19 mouse cellular contexts compared by ENCODE assay signal in genomic region chr3:52283521-52283920, GRCm38 (mm10). TPM values are rescaled to one million over a fixed set of nuclear protein-coding genes. Genes with fewer than 3 reads are reported as not detected.
DNase-seq lines count a peak whose midpoint lies in the region; ATAC-seq and TF ChIP-seq lines count a peak whose summit lies in the region.
"Had no signal": no experiment of that assay in that cellular context is flagged by ENCODE, and none has a peak within 500 bp of the region (broad histone marks: within the 10 kb centered on the region; RNA-seq: fewer than 3 reads in every experiment).

No protein-coding gene starts in this region.

- no peak overlapping the region for H3K4me2 ChIP-seq in lung, embryonic 16.5 days (ENCODE audit: low read depth, low read length)
- H3K4me2 ChIP-seq: embryonic facial prominence, embryonic 12.5 days; forebrain, embryonic 15.5 days; hindbrain, embryonic 12.5 days had no signal

- H3K9ac ChIP-seq in lung, embryonic 16.5 days (ENCODE audit: low read length) = no peak overlapping the region
- H3K9ac ChIP-seq: embryonic facial prominence, embryonic 12.5 days; forebrain, embryonic 15.5 days; hindbrain, embryonic 12.5 days had no signal

- DNase-seq in lung, adult 18-20 months = peak; percentile 37 to 48
- DNase-seq in lung, adult 2 months = no peak
- peak; percentile 38 for DNase-seq in lung, postnatal 25 days (ENCODE audit: low spot score)
- no peak for DNase-seq in adipocyte (ENCODE audit: low spot score)
- no peak for DNase-seq in ovary, postnatal 10 days (ENCODE audit: low spot score)
- no peak for DNase-seq in layer of hippocampus, postnatal 10 days (ENCODE audit: low spot score in 2 of 2)
- DNase-seq: adrenal gland, postnatal 10 days; cerebellum, adult 11 months; cerebellum, adult 8-10 months; cerebellum, postnatal 14 days; gastrocnemius, postnatal 10 days; heart, adult 18-20 months; heart, postnatal 4 days had no signal

- peak; percentile 76 for ATAC-seq in lung, embryonic 16.5 days (ENCODE audit: low read depth)
- ATAC-seq: forebrain, embryonic 15.5 days; hindbrain, embryonic 16.5 days had no signal

- H3K4me1 ChIP-seq in lung, adult 2 months (ENCODE audit: control insufficient read depth, insufficient read depth, low read length) = peaks cover 11% of the 10 kb centered on the region
- peaks cover 5% of the 10 kb centered on the region; the same call in 1 of the 2 replicates for H3K4me1 ChIP-seq in lung, embryonic 16.5 days (replicated peaks; ENCODE audit: control insufficient read depth, insufficient read depth, low read length)
- H3K4me1 ChIP-seq: forebrain, embryonic 15.5 days had no signal

- 44% methylated on average over 6 of the region's 6 CpGs for WGBS in lung, adult 2 months
- 48% methylated on average over 6 of the region's 6 CpGs for WGBS in lung, embryonic 16.5 days

- no peak overlapping the region for H3K27ac ChIP-seq in lung, embryonic 16.5 days (ENCODE audit: low read length)
- H3K27ac ChIP-seq: embryonic facial prominence, embryonic 12.5 days; forebrain, embryonic 15.5 days; heart, embryonic 10.5 days; hindbrain, embryonic 12.5 days had no signal

- no peak for TF ChIP-seq POLR2A in lung, adult 2 months (IDR thresholded peaks at IDR 0.05; ENCODE audit: borderline replicate concordance, extremely low read depth, low read depth, low read length)

- H3K9me3 ChIP-seq in lung, embryonic 16.5 days (ENCODE audit: control insufficient read depth, low read length) = no peaks in the 10 kb centered on the region
- H3K9me3 ChIP-seq: embryonic facial prominence, embryonic 12.5 days; forebrain, embryonic 15.5 days; heart, embryonic 10.5 days; hindbrain, embryonic 12.5 days had no signal

- no peaks in the 10 kb centered on the region; the same call in 1 of the 2 replicates for H3K36me3 ChIP-seq in lung, embryonic 16.5 days (ENCODE audit: control insufficient read depth, insufficient read depth, low read length)
- H3K36me3 ChIP-seq: embryonic facial prominence, embryonic 12.5 days; forebrain, embryonic 15.5 days; heart, embryonic 10.5 days; hindbrain, embryonic 12.5 days had no signal

- no peak overlapping the region for H3K4me3 ChIP-seq in lung, adult 2 months (replicated peaks; ENCODE audit: extremely low read depth, low read depth, low read length)
- H3K4me3 ChIP-seq in lung, embryonic 16.5 days (ENCODE audit: low read length) = no peak overlapping the region
- H3K4me3 ChIP-seq: embryonic facial prominence, embryonic 12.5 days; forebrain, embryonic 15.5 days; heart, embryonic 10.5 days; hindbrain, embryonic 12.5 days had no signal

- no peak for TF ChIP-seq CTCF in lung, adult 2 months (IDR thresholded peaks at IDR 0.05; ENCODE audit: insufficient read depth, low read length)

- H3K27me3 ChIP-seq in lung, embryonic 16.5 days (ENCODE audit: control insufficient read depth, insufficient read depth, low read depth, low read length) = no peaks in the 10 kb centered on the region
- H3K27me3 ChIP-seq: embryonic facial prominence, embryonic 12.5 days; forebrain, embryonic 15.5 days; hindbrain, embryonic 12.5 days had no signal

RNA-seq across cellular contexts. Expression of gene Foxo1, which starts 15.4 kb away (rescaled TPM):
- polyA plus RNA-seq in lung, adult 2 months (2012; rRNA removed) = 16.9 and 22.5 TPM in 2 replicates
- polyA plus RNA-seq in lung, embryonic 16.5 days (2015; fragmentation: Nextera tagmentation; extraction: Ambion mirVana) = 4.3 and 4.8 TPM in 2 replicates
- 10 to 100 TPM; 20.6 to 24.5 TPM for total RNA-seq in layer of hippocampus, postnatal 10 days (2021)

Comparison
In these comparisons a context has a peak if more than half of its experiments do, and no peak if none do; other contexts are left out.
1. DNase-seq: peak in lung, adult 18-20 months (2 of 2) and lung, postnatal 25 days (single experiment); none in lung, adult 2 months (single experiment), adipocyte (single experiment), ovary, postnatal 10 days (single experiment) and layer of hippocampus, postnatal 10 days (0 of 2).